Mouse (Mus musculus): ENCODE measurements around the gene Pik3r4. TPM values are rescaled to one million over a fixed set of nuclear protein-coding genes. Genes with fewer than 3 reads are reported as not detected.

The Pik3r4 gene
- total RNA-seq, 1 experiment = 26.5 TPM

GRCm38 (mm10) chr9:105697764-105698396, 55.1 kb downstream of the Pik3r4 start:
- no peak for DNase-seq (ENCODE audit: low read depth, low spot score)
- Histone ChIP-seq H3K4me1 (ENCODE audit: control insufficient read depth in 2 of 2, insufficient read depth in 2 of 2, low read length in 2 of 2, poor library complexity in 1 of 2) (no peaks in the 10 kb centered on the region), H3K27ac (ENCODE audit: insufficient read depth, low read depth, low read length, poor library complexity, severe bottlenecking) (no peak overlapping the region), H3K36me3 (ENCODE audit: control insufficient read depth, insufficient read depth, low read length, poor library complexity, severe bottlenecking) (no peaks in the 10 kb centered on the region), H3K9me3 (ENCODE audit: control insufficient read depth, insufficient read depth, low read depth, low read length) (no peaks in the 10 kb centered on the region), H3K9ac (ENCODE audit: insufficient read depth, low read depth, low read length, poor library complexity, severe bottlenecking) (no peak overlapping the region), H3K4me3 (ENCODE audit: insufficient read depth in 1 of 2, low read depth in 1 of 2, low read length in 2 of 2, poor library complexity in 1 of 2, severe bottlenecking in 1 of 2) (no peak overlapping the region)
- no peak for TF ChIP-seq ZNF384 (IDR thresholded peaks at IDR 0.05; ENCODE audit: low read depth, low read length)
- no peak for TF ChIP-seq ZC3H11A (IDR thresholded peaks at IDR 0.05; ENCODE audit: borderline replicate concordance, low read depth, low read length)
- no peak for TF ChIP-seq HCFC1 (IDR thresholded peaks at IDR 0.05; ENCODE audit: borderline replicate concordance, insufficient read depth, low read length)
- TF ChIP-seq CHD2 (IDR thresholded peaks at IDR 0.05; ENCODE audit: low read depth, low read length) = no peak
- TF ChIP-seq MAFK (IDR thresholded peaks at IDR 0.05; ENCODE audit: insufficient read depth, low read depth, low read length) = no peak
- in situ Hi-C loops (cut with MboI; ENCODE audit: low sequenced_read_pairs in 2 of 2, unreplicated experiment in 2 of 2) = loop anchor here in 1 of 2 experiments (10.0 to 25.0 kb wide), 2 partner anchors 157 to 339 kb away; no protein-coding TSS in a partner anchor

- Histone ChIP-seq H3K36me3 (ENCODE audit: control insufficient read depth, insufficient read depth, low read length, poor library complexity, severe bottlenecking) (no peaks in the 10 kb centered on the region), H3K4me3 (ENCODE audit: insufficient read depth in 1 of 2, low read depth in 1 of 2, low read length in 2 of 2, poor library complexity in 1 of 2, severe bottlenecking in 1 of 2) (no peak overlapping the region), H3K4me1 (ENCODE audit: control insufficient read depth in 2 of 2, insufficient read depth in 2 of 2, low read length in 2 of 2, poor library complexity in 1 of 2) (no peaks in the 10 kb centered on the region), H3K27ac (ENCODE audit: insufficient read depth, low read depth, low read length, poor library complexity, severe bottlenecking) (no peak overlapping the region), H3K9me3 (ENCODE audit: control insufficient read depth, insufficient read depth, low read depth, low read length) (no peaks in the 10 kb centered on the region), H3K9ac (ENCODE audit: insufficient read depth, low read depth, low read length, poor library complexity, severe bottlenecking) (no peak overlapping the region)
- TF ChIP-seq ZC3H11A (IDR thresholded peaks at IDR 0.05; ENCODE audit: borderline replicate concordance, low read depth, low read length) (no peak), MAFK (IDR thresholded peaks at IDR 0.05; ENCODE audit: insufficient read depth, low read depth, low read length) (no peak), HCFC1 (IDR thresholded peaks at IDR 0.05; ENCODE audit: borderline replicate concordance, insufficient read depth, low read length) (no peak), CHD2 (IDR thresholded peaks at IDR 0.05; ENCODE audit: low read depth, low read length) (no peak)
- in situ Hi-C loops (cut with MboI; ENCODE audit: low sequenced_read_pairs in 2 of 2, unreplicated experiment in 2 of 2) = no loop called here
- no peak for DNase-seq (ENCODE audit: low read depth, low spot score)
Measured at GRCm38 (mm10) chr9:105700702-105701101, 57.9 kb downstream of the Pik3r4 start.

GRCm38 (mm10) chr9:105701966-105702365, 59.2 kb downstream of the Pik3r4 start:
- H3K4me3 ChIP-seq (ENCODE audit: insufficient read depth in 1 of 2, low read depth in 1 of 2, low read length in 2 of 2, poor library complexity in 1 of 2, severe bottlenecking in 1 of 2) = no peak overlapping the region
- in situ Hi-C loops (cut with MboI; ENCODE audit: low sequenced_read_pairs in 2 of 2, unreplicated experiment in 2 of 2) = no loop called here
- H3K36me3 ChIP-seq (ENCODE audit: control insufficient read depth, insufficient read depth, low read length, poor library complexity, severe bottlenecking) = no peaks in the 10 kb centered on the region
- H3K9ac ChIP-seq (ENCODE audit: insufficient read depth, low read depth, low read length, poor library complexity, severe bottlenecking) = no peak overlapping the region
- no peaks in the 10 kb centered on the region for H3K4me1 ChIP-seq (ENCODE audit: control insufficient read depth in 2 of 2, insufficient read depth in 2 of 2, low read length in 2 of 2, poor library complexity in 1 of 2)
- H3K9me3 ChIP-seq (ENCODE audit: control insufficient read depth, insufficient read depth, low read depth, low read length) = no peaks in the 10 kb centered on the region
- H3K27ac ChIP-seq (ENCODE audit: insufficient read depth, low read depth, low read length, poor library complexity, severe bottlenecking) = no peak overlapping the region
- no peak for TF ChIP-seq HCFC1 (IDR thresholded peaks at IDR 0.05; ENCODE audit: borderline replicate concordance, insufficient read depth, low read length)
- TF ChIP-seq ZC3H11A (IDR thresholded peaks at IDR 0.05; ENCODE audit: borderline replicate concordance, low read depth, low read length) = no peak
- TF ChIP-seq ZNF384 (IDR thresholded peaks at IDR 0.05; ENCODE audit: low read depth, low read length) = no peak
- TF ChIP-seq MAFK (IDR thresholded peaks at IDR 0.05; ENCODE audit: insufficient read depth, low read depth, low read length) = no peak
- TF ChIP-seq CHD2 (IDR thresholded peaks at IDR 0.05; ENCODE audit: low read depth, low read length) = no peak
- DNase-seq (ENCODE audit: low read depth, low spot score) = no peak

GRCm38 (mm10) chr9:105704226-105704932, 61.6 kb downstream of the Pik3r4 start:
- Histone ChIP-seq H3K9me3 (ENCODE audit: control insufficient read depth, insufficient read depth, low read depth, low read length) (no peaks in the 10 kb centered on the region), H3K4me3 (ENCODE audit: insufficient read depth in 1 of 2, low read depth in 1 of 2, low read length in 2 of 2, poor library complexity in 1 of 2, severe bottlenecking in 1 of 2) (no peak overlapping the region), H3K36me3 (ENCODE audit: control insufficient read depth, insufficient read depth, low read length, poor library complexity, severe bottlenecking) (no peaks in the 10 kb centered on the region), H3K27ac (ENCODE audit: insufficient read depth, low read depth, low read length, poor library complexity, severe bottlenecking) (no peak overlapping the region), H3K9ac (ENCODE audit: insufficient read depth, low read depth, low read length, poor library complexity, severe bottlenecking) (no peak overlapping the region), H3K4me1 (ENCODE audit: control insufficient read depth in 2 of 2, insufficient read depth in 2 of 2, low read length in 2 of 2, poor library complexity in 1 of 2) (no peaks in the 10 kb centered on the region)
- in situ Hi-C loops (cut with MboI; ENCODE audit: low sequenced_read_pairs in 2 of 2, unreplicated experiment in 2 of 2) = no loop called here
- no peak for DNase-seq (ENCODE audit: low read depth, low spot score)
- no peak for TF ChIP-seq HCFC1 (IDR thresholded peaks at IDR 0.05; ENCODE audit: borderline replicate concordance, insufficient read depth, low read length)
- TF ChIP-seq MAFK (IDR thresholded peaks at IDR 0.05; ENCODE audit: insufficient read depth, low read depth, low read length) = no peak
- TF ChIP-seq ZC3H11A (IDR thresholded peaks at IDR 0.05; ENCODE audit: borderline replicate concordance, low read depth, low read length) = no peak
- TF ChIP-seq CHD2 (IDR thresholded peaks at IDR 0.05; ENCODE audit: low read depth, low read length) = no peak
- TF ChIP-seq ZNF384 (IDR thresholded peaks at IDR 0.05; ENCODE audit: low read depth, low read length) = no peak
